Mouse (Mus musculus) activated CD4-positive, CD25-positive, alpha-beta regulatory T cell, adult 4 months (primary cell): ENCODE measurements around the gene Mrpl14. TPM values are rescaled to one million over a fixed set of nuclear protein-coding genes. Genes with fewer than 3 reads are reported as not detected.

Source experiments
- polyA plus RNA-seq, 2 experiments: library from polyadenylated mRNA; unstranded; fragments of 100-300 nt; shearing (Covaris generic); gene quantifications; one replicate each; pipeline ENCODE4 v1.2.1; 2017

The Mrpl14 gene
- polyA plus RNA-seq, 2 experiments from 2014 or later, result 73.4 to 90.9 TPM

Other genes with a start within 250 kb of the Mrpl14 start
- under 1 TPM; 0.43 to 0.74 TPM for gene Spats1, start 210.9 kb upstream of the Mrpl14 start, polyA plus RNA-seq
- gene Aars2, start 179.5 kb upstream of the Mrpl14 start, polyA plus RNA-seq, result 1 to 10 TPM; 2.1 to 3.4 TPM
- gene Tcte1, start 162.9 kb upstream of the Mrpl14 start, polyA plus RNA-seq, result not detected
- not detected for gene Tmem151b, start 136.6 kb upstream of the Mrpl14 start, polyA plus RNA-seq
- gene Nfkbie, start 130.6 kb upstream of the Mrpl14 start, polyA plus RNA-seq, result 10 to 100 TPM; 28.3 to 50.2 TPM
- gene Slc35b2, start 122.4 kb upstream of the Mrpl14 start, polyA plus RNA-seq, result 10 to 100 TPM; 27.7 to 33.8 TPM
- 100 to 1,000 TPM; 836 to 982 TPM for gene Hsp90ab1, start 113.1 kb upstream of the Mrpl14 start, polyA plus RNA-seq
- gene Slc29a1, start 86.7 kb upstream of the Mrpl14 start, polyA plus RNA-seq, result 10 to 100 TPM; 82.3 to 85.3 TPM
- gene Mymx, start 84.2 kb upstream of the Mrpl14 start, polyA plus RNA-seq, result not detected
- gene Capn11, start 27.0 kb upstream of the Mrpl14 start, polyA plus RNA-seq, result under 1 TPM in 1 of 2 experiments, not detected in 1; 0.33 TPM
- 1 to 10 TPM; 2.7 to 3.6 TPM for gene Tmem63b, start 583 bp downstream of the Mrpl14 start, polyA plus RNA-seq
- not detected for gene 1600014C23Rik, start 47.5 kb downstream of the Mrpl14 start, polyA plus RNA-seq